Mouse (Mus musculus): Measurements from ENCODE around the gene Mrnip. TPM values are rescaled to one million over a fixed set of nuclear protein-coding genes. Genes with fewer than 3 reads are reported as not detected.

The Mrnip gene
- 3.2 to 6.0 TPM (median 4.4 TPM) in 4 replicates for total RNA-seq (2023; ENCODE audit: inconsistent age)

DNA sequence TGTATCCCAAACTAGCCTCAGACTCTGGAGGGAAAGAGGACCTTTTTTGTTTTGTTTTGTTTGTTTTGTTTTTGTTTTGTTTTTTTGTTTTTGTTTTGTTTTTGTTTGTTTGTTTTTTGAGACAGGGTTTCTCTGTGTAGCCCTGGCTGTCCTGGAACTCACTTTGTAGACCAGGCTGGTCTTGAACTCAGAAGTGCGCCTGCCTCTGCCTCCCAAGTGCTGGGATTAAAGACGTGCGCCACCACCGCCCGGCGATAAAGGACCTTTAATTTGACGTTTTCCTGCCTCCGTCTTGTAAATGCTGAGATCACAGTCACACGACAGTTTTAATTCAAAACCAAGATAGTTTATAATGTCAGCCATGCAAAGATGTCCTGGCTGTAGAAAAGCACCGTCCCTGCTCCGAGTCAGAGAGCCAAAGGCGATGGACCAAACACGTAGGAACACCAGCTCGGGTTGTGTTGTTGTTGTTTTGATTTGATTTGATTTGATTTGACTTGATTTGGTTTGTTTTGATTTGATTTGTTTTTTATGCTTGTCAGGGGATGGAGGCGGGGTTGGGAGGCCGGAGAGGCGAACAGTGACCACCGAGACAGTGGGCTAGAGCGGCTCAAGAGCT is at the start of gene Mrnip:
Gene Mrnip (plus strand): TSS at position 334 of the 619 bp plus-strand sequence.

GRCm38 (mm10) chr11:50130811-50131766 is 43.2 kb upstream of the Mrnip start, which contains the start of gene Tbc1d9b:
Gene Tbc1d9b (plus strand): TSS chr11:50131396.

GRCm38 (mm10) chr11:50210505-50211151 is 36.4 kb downstream of the Mrnip start, which contains the start of the genes Sqstm1 and Mgat4b:
Gene Sqstm1 (minus strand): TSS chr11:50210827.
Gene Mgat4b (plus strand): TSS chr11:50210890.

DNA sequence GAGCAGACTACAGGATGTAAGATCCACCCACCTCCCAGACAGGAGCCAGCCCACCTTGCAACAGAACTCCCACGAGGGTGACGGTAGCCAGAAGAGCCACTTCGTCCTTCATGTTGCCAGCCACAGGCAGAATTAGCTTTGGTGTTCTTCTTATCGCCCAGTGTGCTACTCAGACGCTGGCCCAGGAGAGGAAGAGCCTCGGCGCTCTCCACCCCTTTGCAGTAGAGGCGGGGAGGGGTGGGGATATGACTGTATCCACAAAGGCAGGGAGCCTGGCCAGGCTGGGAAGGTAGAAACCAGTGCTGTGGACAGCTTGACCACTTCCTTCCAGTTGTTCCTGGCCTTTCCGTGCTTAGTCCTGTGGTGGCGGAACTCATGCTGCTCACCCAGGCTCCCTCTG is 64.1 kb downstream of the Mrnip start, which contains the start of gene Ltc4s:
Gene Ltc4s (minus strand): TSS at position 293 of the 400 bp plus-strand sequence.

Other genes starting within 250 kb of the Mrnip start
- 91.4 to 98.7 TPM (median 95.5 TPM) in 4 replicates for gene Rnf130, start 149.1 kb upstream of the Mrnip start, total RNA-seq (2023; ENCODE audit: inconsistent age)
- gene Tbc1d9b, start 43.0 kb upstream of the Mrnip start, total RNA-seq (2023; ENCODE audit: inconsistent age) = 50.0 to 67.9 TPM (median 53.9 TPM) in 4 replicates
- gene Sqstm1, start 36.4 kb downstream of the Mrnip start, total RNA-seq (2023; ENCODE audit: inconsistent age) = 529 to 593 TPM (median 569 TPM) in 4 replicates
- gene Mgat4b, start 36.4 kb downstream of the Mrnip start, total RNA-seq (2023; ENCODE audit: inconsistent age) = 4.1 to 7.3 TPM (median 5.8 TPM) in 4 replicates
- gene Ltc4s, start 64.2 kb downstream of the Mrnip start, total RNA-seq (2023; ENCODE audit: inconsistent age) = 0.96 to 2.0 TPM (median 1.1 TPM) in 3 of 4 replicates, not detected in the other
- 40.2 to 47.6 TPM (median 42.7 TPM) in 4 replicates for gene Maml1, start 117.9 kb downstream of the Mrnip start, total RNA-seq (2023; ENCODE audit: inconsistent age)
- 225 to 243 TPM (median 228 TPM) in 4 replicates for gene Canx, start 151.2 kb downstream of the Mrnip start, total RNA-seq (2023; ENCODE audit: inconsistent age)
- not detected in 4 replicates for gene Cby3, start 180.0 kb downstream of the Mrnip start, total RNA-seq (2023; ENCODE audit: inconsistent age)
- gene Hnrnph1, start 202.5 kb downstream of the Mrnip start, total RNA-seq (2023; ENCODE audit: inconsistent age) = 1,020 to 1,148 TPM (median 1,086 TPM) in 4 replicates